Mouse (Mus musculus): ENCODE measurements at regions not wholly inside any gene's neighbourhood (a gene's known extent, or its start where the extent isn't known, plus 50 kb on each side); places are given as distances from the start of the nearest gene placed in this dataset.

DNA sequence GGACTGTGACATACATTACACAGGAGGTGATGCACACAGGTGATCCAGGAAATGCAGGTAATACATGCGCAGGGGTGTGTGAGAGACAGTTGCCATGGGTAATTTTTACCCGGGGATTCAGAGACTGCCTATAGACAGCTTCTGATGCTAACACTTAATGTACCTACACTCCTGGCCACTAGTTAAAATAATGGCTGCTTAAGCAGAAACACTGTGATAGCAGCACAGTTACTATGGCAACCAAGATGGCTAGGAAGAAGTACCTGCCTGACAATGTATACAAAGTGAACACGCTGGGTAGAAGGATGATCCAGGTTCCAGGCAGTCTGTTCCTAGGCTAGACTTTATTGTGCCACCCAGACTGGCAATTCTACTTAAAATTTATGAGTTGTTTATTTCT lies 88.3 kb upstream of the Prkg2 start:
- TF ChIP-seq CTCF (IDR thresholded peaks at IDR 0.05; ENCODE audit: low read depth): no peak
- TF ChIP-seq EP300 (IDR thresholded peaks at IDR 0.05; ENCODE audit: low read depth): no peak

Measured in heart, postnatal 0 days (tissue).